In the genomic region with DNA sequence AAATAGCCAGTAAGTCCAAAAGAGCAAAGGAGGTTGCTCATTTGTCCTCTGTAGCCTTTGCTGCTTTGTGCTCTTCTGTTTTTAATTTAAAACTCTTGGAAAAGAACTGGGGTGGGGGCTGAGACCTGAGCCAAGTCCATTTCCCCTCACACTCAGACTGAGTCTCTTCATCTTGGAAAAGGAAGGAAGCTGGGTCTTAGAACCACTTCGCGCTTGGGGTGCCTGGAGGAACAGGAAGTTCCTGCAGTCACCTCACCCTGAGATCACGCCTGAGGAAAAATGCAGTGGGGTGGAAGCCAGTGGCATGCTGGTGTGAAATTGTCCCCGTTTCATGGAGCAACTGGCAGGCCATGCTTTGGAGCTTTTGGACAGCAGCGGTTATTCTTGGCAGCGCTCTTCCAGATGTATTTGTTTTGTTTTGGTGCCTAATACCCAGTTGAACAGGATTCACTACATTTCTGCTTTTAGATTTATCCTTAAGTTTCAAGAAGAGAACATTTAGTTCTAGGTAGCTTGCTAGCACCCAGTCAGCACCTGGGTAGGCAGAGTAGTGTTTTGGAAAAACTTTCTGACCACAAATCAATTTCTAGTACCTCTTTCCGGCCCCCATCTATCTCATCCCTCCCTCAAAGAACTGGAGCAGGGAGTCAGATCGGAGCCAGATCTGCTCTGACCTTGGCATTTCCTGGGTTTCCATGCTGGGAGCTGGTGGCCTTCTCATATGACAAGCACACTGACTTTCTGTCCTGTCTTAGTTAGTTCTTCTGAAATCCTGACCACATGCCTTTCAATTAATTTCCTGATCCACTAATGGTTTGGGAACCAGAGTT, we compare ENCODE assay signal across 8 mouse cellular contexts. TPM values are rescaled to one million over a fixed set of nuclear protein-coding genes. Genes with fewer than 3 reads are reported as not detected.
DNase-seq lines count a peak whose midpoint lies in the region; ATAC-seq lines count a peak whose summit lies in the region.

No protein-coding gene starts in this region.

- DNase-seq in neural tube, embryonic 10.5 days (ENCODE audit: extremely low spot score, low spot score): no peak
- DNase-seq in gastrocnemius, postnatal 36 days: peak; percentile 36 to 39
- DNase-seq in kidney, adult 11 months: peak; percentile 61
- peak; percentile 56 for DNase-seq in lung, postnatal 25 days (ENCODE audit: low spot score)
- no peak for DNase-seq in layer of hippocampus, adult 9-10 months (ENCODE audit: low spot score)
- no peak for DNase-seq in left cerebral cortex, adult 18-20 months (ENCODE audit: low spot score in 2 of 2)
- DNase-seq in urinary bladder, postnatal 25 days (ENCODE audit: low spot score): no peak

- no peak overlapping the region for H3K9ac ChIP-seq in neural tube, embryonic 14.5 days (replicated peaks; ENCODE audit: low read depth, low read length)

- H3K27me3 ChIP-seq in neural tube, embryonic 14.5 days (ENCODE audit: control insufficient read depth, insufficient read depth, low read length): no peaks in the 10 kb centered on the region

- H3K36me3 ChIP-seq in neural tube, embryonic 14.5 days (ENCODE audit: control insufficient read depth, insufficient read depth, low read length): no peaks in the 10 kb centered on the region

- no peak overlapping the region for H3K4me3 ChIP-seq in neural tube, embryonic 14.5 days (ENCODE audit: low read depth, low read length)

- no peaks in the 10 kb centered on the region for H3K9me3 ChIP-seq in neural tube, embryonic 14.5 days (ENCODE audit: control insufficient read depth, low read length)

- 76% methylated on average over 8 of the region's 8 CpGs for WGBS in neural tube, embryonic 14.5 days

- intact Hi-C loops in gastrocnemius, postnatal 36 days (cut with DNase I): no loop called here

- H3K4me2 ChIP-seq in neural tube, embryonic 14.5 days (ENCODE audit: low read depth, low read length): no peak overlapping the region

- no peak for ATAC-seq in neural tube, embryonic 14.5 days (ENCODE audit: low read depth)

- peak overlapping the region; percentile 6; the same call in 1 of the 2 replicates for H3K27ac ChIP-seq in neural tube, embryonic 14.5 days (ENCODE audit: low read depth, low read length)

- peaks cover 11% of the 10 kb centered on the region; the same call in 1 of the 2 replicates for H3K4me1 ChIP-seq in neural tube, embryonic 14.5 days (ENCODE audit: control insufficient read depth, insufficient read depth, low read length)

RNA-seq across cellular contexts. Expression of gene Wdfy2, which starts 7.7 kb away (rescaled TPM):
- polyA plus RNA-seq in neural tube, embryonic 14.5 days (2014; fragmentation: Nextera tagmentation; extraction: Ambion mirVana): 13.1 and 16.5 TPM in 2 replicates
- 1 to 10 TPM; 5.9 TPM for total RNA-seq in gastrocnemius, postnatal 36 days (2021)
- 10 to 100 TPM; 13.7 to 14.1 TPM for total RNA-seq in left cerebral cortex, adult 18-20 months (2021)

Comparison
In these comparisons a context has a peak if more than half of its experiments do, and no peak if none do; other contexts are left out.
1. DNase-seq: peak in gastrocnemius, postnatal 36 days (2 of 2), kidney, adult 11 months (single experiment) and lung, postnatal 25 days (single experiment); none in neural tube, embryonic 10.5 days (single experiment), layer of hippocampus, adult 9-10 months (single experiment), left cerebral cortex, adult 18-20 months (0 of 2) and urinary bladder, postnatal 25 days (single experiment).